22 mouse cellular contexts compared by ENCODE assay signal in the genomic region with DNA sequence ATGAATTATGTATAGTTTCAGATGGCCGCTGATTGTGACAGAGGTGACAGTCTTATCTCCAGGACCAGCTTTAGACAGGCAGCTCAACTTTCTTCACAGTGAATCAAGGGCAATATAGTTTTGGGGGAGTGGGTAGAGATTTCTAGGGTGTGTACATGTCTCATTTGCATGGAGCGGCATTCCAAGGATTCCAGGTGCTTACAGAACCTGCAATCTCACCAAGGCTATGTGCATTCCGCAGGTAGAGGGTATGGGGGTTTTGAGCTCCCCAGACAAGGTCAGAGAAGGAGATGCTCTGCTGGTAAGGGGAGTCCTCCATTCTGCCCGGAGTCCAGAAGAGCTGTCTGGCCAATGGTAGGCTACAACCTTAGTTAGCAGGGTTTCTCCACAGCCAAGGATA. TPM values are rescaled to one million over a fixed set of nuclear protein-coding genes. Genes with fewer than 3 reads are reported as not detected.
A peak's percentile ranks its signal among the peaks of the same experiment; 100 is the strongest.
DNase-seq lines count a peak whose midpoint lies in the region; ATAC-seq and TF ChIP-seq lines count a peak whose summit lies in the region.
"Had no signal": no experiment of that assay in that cellular context is flagged by ENCODE, and none has a peak within 500 bp of the region (broad histone marks: within the 10 kb centered on the region; RNA-seq: fewer than 3 reads in every experiment).

No protein-coding gene starts in this region.

- no peak for TF ChIP-seq CTCF in lung, postnatal 0 days (IDR thresholded peaks at IDR 0.05)
- no peak for TF ChIP-seq CTCF in stomach, postnatal 0 days (IDR thresholded peaks at IDR 0.05; ENCODE audit: low read depth)

- ATAC-seq in kidney, embryonic 14.5 days (ENCODE audit: low FRiP score, low TSS enrichment): no peak
- ATAC-seq in lung, postnatal 0 days: peak; percentile 23; the same call in 1 of the 2 replicates
- no peak for ATAC-seq in stomach, postnatal 0 days (ENCODE audit: low FRiP score, low TSS enrichment)
- no peak for ATAC-seq in heart, embryonic 11.5 days (replicated peaks; ENCODE audit: insufficient number of reproducible peaks, low FRiP score, low TSS enrichment)
- ATAC-seq: activated CD4-positive, CD25-positive, alpha-beta regulatory T cell, adult 4 months; forebrain, embryonic 14.5 days had no signal

- H3K27ac ChIP-seq in kidney, embryonic 14.5 days (ENCODE audit: low read depth, low read length): no peak overlapping the region
- H3K27ac ChIP-seq in lung, postnatal 0 days (ENCODE audit: low read length): no peak overlapping the region
- H3K27ac ChIP-seq in stomach, postnatal 0 days (replicated peaks): no peak overlapping the region
- H3K27ac ChIP-seq in heart, embryonic 11.5 days (ENCODE audit: low read depth, low read length): no peak overlapping the region
- H3K27ac ChIP-seq: embryonic facial prominence, embryonic 10.5 days; forebrain, embryonic 10.5 days; gastrocnemius, adult 2 months; heart, embryonic 13.5 days; hindbrain, embryonic 15.5 days had no signal

- no peak overlapping the region for H3K9ac ChIP-seq in kidney, embryonic 14.5 days (ENCODE audit: low read depth, low read length)
- H3K9ac ChIP-seq in lung, postnatal 0 days (replicated peaks; ENCODE audit: low read depth): no peak overlapping the region
- no peak overlapping the region for H3K9ac ChIP-seq in stomach, postnatal 0 days (ENCODE audit: low read length)
- H3K9ac ChIP-seq in heart, embryonic 11.5 days (ENCODE audit: low read depth, low read length): no peak overlapping the region
- H3K9ac ChIP-seq: heart, embryonic 13.5 days; hindbrain, embryonic 15.5 days had no signal

- no peak overlapping the region for H3K4me2 ChIP-seq in kidney, embryonic 14.5 days (replicated peaks; ENCODE audit: low read depth, low read length)
- H3K4me2 ChIP-seq in lung, postnatal 0 days (replicated peaks; ENCODE audit: low read depth, low read length): no peak overlapping the region
- no peak overlapping the region for H3K4me2 ChIP-seq in stomach, postnatal 0 days (replicated peaks; ENCODE audit: low read depth)
- H3K4me2 ChIP-seq in heart, embryonic 11.5 days: no peak overlapping the region
- H3K4me2 ChIP-seq: heart, embryonic 13.5 days; hindbrain, embryonic 15.5 days had no signal

- H3K9me3 ChIP-seq in kidney, embryonic 14.5 days (ENCODE audit: control insufficient read depth, low read length): no peaks in the 10 kb centered on the region
- H3K9me3 ChIP-seq in lung, postnatal 0 days (ENCODE audit: low read length): no peaks in the 10 kb centered on the region
- no peaks in the 10 kb centered on the region for H3K9me3 ChIP-seq in stomach, postnatal 0 days (ENCODE audit: control insufficient read depth, low read length)
- no peaks in the 10 kb centered on the region for H3K9me3 ChIP-seq in heart, embryonic 11.5 days (replicated peaks; ENCODE audit: control insufficient read depth, low read length)
- H3K9me3 ChIP-seq: embryonic facial prominence, embryonic 10.5 days; forebrain, embryonic 10.5 days; heart, embryonic 13.5 days; hindbrain, embryonic 15.5 days had no signal

- H3K4me3 ChIP-seq in kidney, embryonic 14.5 days (ENCODE audit: low read length): no peak overlapping the region
- H3K4me3 ChIP-seq in lung, postnatal 0 days (ENCODE audit: low read depth, low read length): no peak overlapping the region
- H3K4me3 ChIP-seq in stomach, postnatal 0 days (ENCODE audit: low read depth, low read length): no peak overlapping the region
- H3K4me3 ChIP-seq in heart, embryonic 11.5 days (ENCODE audit: low read depth, low read length): no peak overlapping the region
- H3K4me3 ChIP-seq: embryonic facial prominence, embryonic 10.5 days; forebrain, embryonic 10.5 days; gastrocnemius, adult 2 months; heart, embryonic 13.5 days; hindbrain, embryonic 15.5 days had no signal

- DNase-seq in kidney, adult 11 months: peak; percentile 43
- DNase-seq in kidney, postnatal 10 days: peak; percentile 28
- DNase-seq in kidney, postnatal 4 days: no peak
- no peak for DNase-seq in lung, postnatal 0 days (ENCODE audit: low spot score)
- no peak for DNase-seq in lung, postnatal 25 days (ENCODE audit: low spot score)
- DNase-seq in stomach, postnatal 0 days (ENCODE audit: low spot score): peak; percentile 11
- DNase-seq: adrenal gland, postnatal 14 days; cerebellum, adult 11-12 months; cerebellum, adult 9-10 months; cerebellum, postnatal 25 days; gastrocnemius, adult 2 months; gastrocnemius, postnatal 25 days; heart, postnatal 36 days had no signal

- WGBS in kidney, embryonic 14.5 days: 66% methylated on average over 4 of the region's 4 CpGs
- WGBS in lung, postnatal 0 days: 51% methylated on average over 4 of the region's 4 CpGs
- WGBS in stomach, postnatal 0 days: 57% methylated on average over 4 of the region's 4 CpGs
- 74% methylated on average over 4 of the region's 4 CpGs for WGBS in heart, embryonic 11.5 days (ENCODE audit: insufficient replicate concordance)

- no peaks in the 10 kb centered on the region for H3K4me1 ChIP-seq in kidney, embryonic 14.5 days (ENCODE audit: control insufficient read depth, insufficient read depth, low read length)
- no peaks in the 10 kb centered on the region for H3K4me1 ChIP-seq in lung, postnatal 0 days (ENCODE audit: insufficient read depth, low read depth, low read length)
- no peaks in the 10 kb centered on the region for H3K4me1 ChIP-seq in stomach, postnatal 0 days (replicated peaks; ENCODE audit: control insufficient read depth, insufficient read depth)
- no peaks in the 10 kb centered on the region for H3K4me1 ChIP-seq in heart, embryonic 11.5 days (ENCODE audit: control insufficient read depth, insufficient read depth, low read length)
- H3K4me1 ChIP-seq: heart, embryonic 13.5 days; hindbrain, embryonic 15.5 days had no signal

- H3K27me3 ChIP-seq in kidney, embryonic 14.5 days (ENCODE audit: control insufficient read depth, insufficient read depth, low read length): no peaks in the 10 kb centered on the region
- no peaks in the 10 kb centered on the region for H3K27me3 ChIP-seq in lung, postnatal 0 days (replicated peaks; ENCODE audit: insufficient read depth, low read length)
- no peaks in the 10 kb centered on the region for H3K27me3 ChIP-seq in stomach, postnatal 0 days (ENCODE audit: control insufficient read depth, insufficient read depth, low read length)
- H3K27me3 ChIP-seq in heart, embryonic 11.5 days (ENCODE audit: control insufficient read depth, insufficient read depth, low read length): no peaks in the 10 kb centered on the region
- H3K27me3 ChIP-seq: CH12.LX; heart, embryonic 13.5 days; hindbrain, embryonic 15.5 days had no signal

- no peak for TF ChIP-seq EP300 in lung, postnatal 0 days (IDR thresholded peaks at IDR 0.05)
- no peak for TF ChIP-seq EP300 in stomach, postnatal 0 days (optimal IDR thresholded peaks at IDR 0.05)

- no peaks in the 10 kb centered on the region for H3K36me3 ChIP-seq in kidney, embryonic 14.5 days (ENCODE audit: control insufficient read depth, insufficient read depth, low read length)
- no peaks in the 10 kb centered on the region for H3K36me3 ChIP-seq in lung, postnatal 0 days (ENCODE audit: insufficient read depth, low read length)
- no peaks in the 10 kb centered on the region for H3K36me3 ChIP-seq in stomach, postnatal 0 days (ENCODE audit: control insufficient read depth, insufficient read depth, low read length)
- no peaks in the 10 kb centered on the region for H3K36me3 ChIP-seq in heart, embryonic 11.5 days (ENCODE audit: control insufficient read depth, insufficient read depth, low read length)
- H3K36me3 ChIP-seq: embryonic facial prominence, embryonic 10.5 days; forebrain, embryonic 10.5 days; heart, embryonic 13.5 days; hindbrain, embryonic 15.5 days had no signal

RNA-seq across cellular contexts. Expression of a gene that starts 11.1 kb away (rescaled TPM):
- polyA plus RNA-seq in kidney, embryonic 14.5 days (2014; fragmentation: Nextera tagmentation; extraction: Ambion mirVana): 8.0 and 16.5 TPM in 2 replicates
- 1.9 and 2.0 TPM in 2 replicates for polyA plus RNA-seq in lung, postnatal 0 days (2015; fragmentation: Nextera tagmentation; extraction: Ambion mirVana)
- polyA plus RNA-seq in stomach, postnatal 0 days (2015; fragmentation: Nextera tagmentation; extraction: Ambion mirVana): 115 and 125 TPM in 2 replicates
- 15.5 and 19.3 TPM in 2 replicates for polyA plus RNA-seq in heart, embryonic 11.5 days (2014; fragmentation: Nextera tagmentation; extraction: Ambion mirVana)

Comparison
In these comparisons a context has a peak if more than half of its experiments do, and no peak if none do; other contexts are left out.
1. DNase-seq: peak in kidney, adult 11 months (single experiment), kidney, postnatal 10 days (single experiment) and stomach, postnatal 0 days (single experiment); none in kidney, postnatal 4 days (0 of 2), lung, postnatal 0 days (single experiment) and lung, postnatal 25 days (single experiment).